Mouse (Mus musculus) embryo, embryonic 10.5 days (tissue): ENCODE results near the gene Srgap1.

Experiments
- DNase-seq: peaks from one replicate; pipeline ENCODE4 v3.0.0-alpha.2; 2015; ENCODE audit warnings: low spot score

Gene Srgap1

DNA sequence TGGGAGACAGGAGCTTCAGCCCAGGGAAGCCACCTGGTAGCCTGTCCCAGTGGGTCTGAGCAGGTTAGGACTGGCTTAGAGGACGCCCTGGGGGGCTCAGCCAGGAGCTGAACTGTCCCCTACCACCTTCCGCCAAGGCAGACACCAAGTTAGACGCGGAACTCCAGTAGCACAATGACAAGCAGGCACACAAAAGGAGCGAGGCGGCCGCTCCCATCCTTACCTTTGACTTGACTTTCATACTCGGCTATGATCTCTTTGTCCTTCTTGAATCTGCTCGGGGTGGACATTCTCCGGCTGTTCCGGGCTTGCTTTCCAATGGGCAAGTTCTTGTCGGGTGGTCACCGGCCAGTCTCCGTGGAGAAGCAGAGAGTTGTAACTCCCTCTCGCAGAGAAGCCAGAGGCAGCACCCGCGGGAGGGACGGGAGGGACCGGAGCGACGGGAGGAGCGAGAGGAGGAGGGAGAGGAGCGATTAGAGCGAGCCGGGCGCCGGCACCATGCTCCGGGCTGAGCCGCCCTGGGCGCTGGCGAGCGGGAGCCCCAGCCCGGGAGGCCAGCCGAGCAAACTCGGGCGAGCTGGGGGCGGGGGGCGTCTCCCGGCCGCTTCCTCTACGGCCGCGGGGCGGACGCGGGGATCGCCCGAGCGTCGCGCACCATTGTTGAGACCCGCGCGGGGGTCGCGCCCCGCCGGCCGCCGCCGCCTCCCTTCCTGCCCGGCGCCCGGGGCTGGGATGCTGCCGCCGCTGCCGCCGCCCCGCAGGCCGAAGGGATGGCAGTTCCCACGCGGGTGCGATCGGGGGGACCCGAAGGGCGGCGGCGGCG, at the start of gene Srgap1:
Gene Srgap1 (minus strand): TSS at position 412 of the 823 bp plus-strand sequence.
- peak; percentile 74 for DNase-seq

DNA sequence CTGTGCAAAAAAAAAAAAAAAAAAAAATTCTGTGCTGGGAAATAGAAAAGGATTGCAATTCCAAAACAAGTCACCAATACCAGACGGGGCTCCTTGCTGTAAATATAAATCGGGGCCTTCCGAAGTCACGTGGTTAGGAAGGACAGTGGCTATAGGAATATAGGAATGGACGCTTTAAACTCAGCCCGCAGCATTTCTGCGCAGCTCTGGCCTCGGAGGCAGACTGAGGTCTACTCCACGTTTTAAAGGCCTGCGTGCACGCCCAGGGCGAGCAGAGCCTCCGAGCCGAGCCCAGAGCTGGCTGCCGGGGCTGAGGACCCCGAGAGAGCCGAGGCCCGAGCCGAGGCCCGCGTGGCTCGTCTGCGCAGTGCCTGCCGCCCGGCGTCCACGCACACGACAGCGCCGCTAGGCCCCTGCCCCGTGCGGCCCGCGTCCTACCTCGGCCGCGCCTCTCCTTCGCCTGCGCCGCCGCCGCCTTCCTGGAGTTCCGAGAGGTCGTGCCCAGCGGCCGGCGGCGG, 49.4 kb upstream of the Srgap1 start:
- peak; percentile 66 for DNase-seq

GRCm38 (mm10) chr10:122090472-122090871, 43.4 kb upstream of the Srgap1 start:
- no peak for DNase-seq

DNA sequence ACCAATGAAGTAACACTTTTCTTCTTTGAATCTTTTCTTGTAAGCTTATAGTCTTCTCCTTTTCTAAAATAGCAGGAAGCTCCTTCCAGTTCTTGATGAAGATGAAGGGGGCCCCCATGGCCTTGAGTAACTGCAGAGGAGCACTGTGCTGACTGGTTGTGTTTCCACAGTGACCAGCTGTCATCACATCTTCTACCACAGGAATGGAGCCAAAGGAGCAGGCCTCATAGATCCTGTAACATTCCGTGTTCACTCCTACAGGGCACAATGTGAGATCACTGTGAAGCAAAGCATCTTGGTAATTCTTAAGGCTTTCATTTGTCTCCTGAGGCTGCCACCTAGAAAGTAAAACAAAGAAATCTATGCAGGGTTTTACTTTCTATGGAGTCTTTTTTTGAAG, 34.2 kb upstream of the Srgap1 start:
- no peak for DNase-seq

- no peak for DNase-seq
Measured at GRCm38 (mm10) chr10:122069153-122069552, 22.0 kb upstream of the Srgap1 start.

DNA sequence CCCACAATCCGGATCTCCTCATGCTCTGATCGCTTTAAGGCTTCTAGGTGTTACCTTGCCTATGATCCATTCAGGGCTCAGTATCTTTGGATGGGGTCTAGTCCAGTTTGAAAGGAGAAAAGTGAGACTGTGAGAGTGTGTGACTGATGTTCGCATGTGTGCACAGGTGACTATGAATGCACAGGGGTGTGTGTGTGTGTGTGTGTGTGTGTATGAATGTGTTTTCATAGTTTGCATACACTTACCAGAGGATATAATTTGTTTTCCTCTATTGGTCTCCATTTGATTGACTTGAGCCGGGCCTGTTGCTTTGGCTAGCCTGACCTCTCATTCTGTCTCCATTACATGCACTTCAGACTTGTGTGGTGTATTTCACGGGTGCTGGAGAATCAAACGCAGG, 8.7 kb upstream of the Srgap1 start:
- no peak for DNase-seq

DNA sequence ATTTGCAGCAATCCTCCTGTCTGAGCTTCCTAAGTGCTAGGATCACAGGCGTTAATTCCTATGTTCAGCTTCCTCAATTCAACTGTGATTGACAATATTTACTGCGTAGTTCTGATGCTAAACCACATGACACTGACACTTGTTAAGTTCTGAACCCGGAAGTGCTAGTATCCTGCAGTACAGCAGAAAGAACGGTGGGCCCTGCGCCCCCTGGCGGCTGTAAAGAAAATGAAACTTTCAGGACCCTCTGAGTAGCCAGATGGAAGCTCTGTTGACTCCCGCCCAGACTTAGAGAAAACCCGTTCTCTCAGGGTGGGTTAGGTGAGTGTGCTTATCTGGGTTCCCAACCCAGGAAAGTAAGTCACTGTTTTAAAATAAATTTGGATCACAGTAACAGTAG, 7.4 kb upstream of the Srgap1 start:
- DNase-seq: peak; percentile 80

DNA sequence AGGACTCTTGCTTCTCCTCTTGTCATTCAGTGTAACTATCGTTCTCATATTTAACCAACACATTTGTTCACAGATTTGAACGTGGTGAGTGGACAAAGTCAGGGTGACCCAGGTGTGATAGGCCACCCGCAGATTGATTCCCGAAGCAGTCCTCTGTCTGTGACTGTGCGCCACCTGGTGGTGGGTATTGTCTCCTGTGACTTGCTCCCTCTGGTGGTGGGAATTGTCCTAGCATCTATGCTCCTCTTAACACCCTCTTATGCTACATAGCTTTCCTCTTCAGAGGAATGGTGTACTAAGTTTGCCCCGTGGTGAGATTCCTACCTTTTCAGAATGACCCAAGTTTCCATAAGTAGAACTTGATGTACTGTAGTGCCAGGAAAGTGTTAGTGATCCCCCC, 4.7 kb upstream of the Srgap1 start:
- peak; percentile 90 for DNase-seq

DNA sequence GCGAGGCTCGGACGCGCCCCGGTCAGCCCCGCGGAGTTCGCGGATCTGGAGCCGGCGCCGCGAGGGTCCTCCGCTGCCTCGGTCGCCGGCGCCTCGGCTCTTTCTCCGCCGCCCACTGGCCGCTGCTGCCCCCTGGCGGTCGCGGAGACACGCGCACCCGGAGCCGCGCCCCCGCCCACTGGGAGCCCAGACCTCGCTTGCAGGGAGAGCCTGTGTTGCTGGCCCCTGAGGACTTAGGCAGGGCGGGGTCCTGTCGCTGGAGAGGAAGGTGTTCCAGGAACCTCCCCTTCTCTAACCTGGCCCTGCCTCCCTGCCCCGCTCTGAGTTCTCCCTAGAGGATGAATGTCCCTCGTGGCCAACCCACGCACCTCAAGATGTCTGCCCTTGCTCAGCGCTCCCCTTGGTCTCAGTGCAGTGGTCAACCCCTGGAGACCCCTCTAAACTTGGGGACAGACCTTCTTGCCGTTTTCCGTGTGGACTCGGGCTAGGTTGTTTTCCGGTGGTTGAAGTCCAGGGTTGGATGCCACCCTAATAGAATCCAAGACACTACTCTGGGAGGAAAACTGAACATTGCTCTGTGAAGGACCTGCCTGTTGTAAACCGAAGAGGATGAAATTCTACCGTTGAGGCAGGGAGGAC, 731 bp upstream of the Srgap1 start:
- DNase-seq: peak; percentile 86

DNA sequence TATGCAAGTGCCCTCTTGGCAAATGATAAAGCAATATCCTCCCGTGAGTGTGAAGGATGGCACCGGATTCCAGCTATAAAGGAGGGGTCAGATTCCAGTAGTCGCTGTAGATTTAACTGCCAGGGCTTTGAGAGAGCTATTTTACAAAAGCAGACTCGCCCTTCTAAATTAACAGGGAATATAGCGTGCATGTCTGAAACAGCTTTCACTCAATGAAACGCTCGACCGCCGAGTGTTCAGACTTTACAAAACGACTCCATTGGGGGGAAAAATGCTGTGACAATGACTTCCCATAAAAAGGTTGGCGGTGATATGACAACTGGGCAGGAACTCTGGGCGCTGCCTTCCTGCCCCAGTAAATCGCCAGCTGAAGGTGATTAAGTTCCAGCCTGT, 608 bp downstream of the Srgap1 start:
- DNase-seq: no peak

DNA sequence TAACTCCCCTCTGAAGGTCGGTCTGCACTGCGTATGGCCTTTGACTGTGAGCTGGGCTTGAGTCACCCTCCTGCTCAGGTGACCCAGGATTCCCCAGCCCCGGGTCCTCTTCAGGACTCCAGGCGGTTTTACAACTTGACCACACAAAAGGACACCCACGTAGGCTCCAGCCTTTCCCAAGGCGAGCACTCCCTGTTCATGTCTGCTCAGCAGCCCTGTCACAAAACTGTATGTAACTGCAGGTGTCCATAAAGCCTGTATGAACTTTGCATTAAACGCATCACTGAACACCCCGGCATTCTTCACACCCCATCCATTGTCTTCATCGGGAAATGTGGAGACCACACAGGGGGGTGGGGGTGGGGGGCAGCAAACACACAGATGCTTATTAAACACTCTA, 1.2 kb downstream of the Srgap1 start:
- peak; percentile 33 for DNase-seq

DNA sequence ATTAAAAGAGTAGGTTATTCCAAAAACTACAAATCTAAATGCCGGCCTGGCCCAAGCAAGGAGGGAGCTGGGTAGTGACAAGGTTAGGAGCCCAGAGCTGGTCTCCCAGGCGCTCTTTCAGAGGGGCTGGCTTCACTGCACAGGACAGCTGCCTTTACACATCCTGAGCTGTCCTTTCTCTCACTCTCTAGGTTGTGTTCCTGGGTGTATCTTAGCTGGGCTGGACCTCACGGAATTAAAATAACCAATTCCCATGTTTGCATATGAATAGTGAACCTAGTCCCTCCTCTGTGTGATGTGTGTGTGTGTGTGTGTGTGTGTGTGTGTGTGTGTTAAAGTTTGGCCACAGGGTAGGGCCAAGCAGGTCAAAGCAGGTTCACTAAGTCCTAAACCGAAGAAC, 2.2 kb downstream of the Srgap1 start:
- no peak for DNase-seq

DNA sequence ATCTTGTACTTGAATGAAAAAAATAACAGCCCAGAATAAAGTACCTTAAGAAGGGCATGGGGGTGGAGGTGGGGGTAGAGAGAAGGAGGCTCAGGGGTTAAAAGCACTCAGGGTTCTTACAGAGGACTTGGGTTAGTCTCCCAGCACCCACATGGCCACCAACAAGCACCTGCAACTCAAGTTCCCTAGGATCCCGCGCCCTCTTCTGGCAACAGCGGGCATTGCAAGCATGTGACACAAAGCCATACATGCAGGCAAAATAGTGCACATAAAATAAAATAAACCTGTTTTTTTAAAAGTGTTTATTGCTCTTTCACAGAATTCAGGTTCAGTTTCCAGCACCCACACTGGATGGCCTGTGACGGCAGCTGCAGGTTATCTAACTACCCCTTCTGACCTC, 6.7 kb downstream of the Srgap1 start:
- no peak for DNase-seq

GRCm38 (mm10) chr10:122039566-122039965, 7.5 kb downstream of the Srgap1 start:
- DNase-seq: no peak

GRCm38 (mm10) chr10:122038554-122038953, 8.6 kb downstream of the Srgap1 start:
- peak; percentile 22 for DNase-seq

DNA sequence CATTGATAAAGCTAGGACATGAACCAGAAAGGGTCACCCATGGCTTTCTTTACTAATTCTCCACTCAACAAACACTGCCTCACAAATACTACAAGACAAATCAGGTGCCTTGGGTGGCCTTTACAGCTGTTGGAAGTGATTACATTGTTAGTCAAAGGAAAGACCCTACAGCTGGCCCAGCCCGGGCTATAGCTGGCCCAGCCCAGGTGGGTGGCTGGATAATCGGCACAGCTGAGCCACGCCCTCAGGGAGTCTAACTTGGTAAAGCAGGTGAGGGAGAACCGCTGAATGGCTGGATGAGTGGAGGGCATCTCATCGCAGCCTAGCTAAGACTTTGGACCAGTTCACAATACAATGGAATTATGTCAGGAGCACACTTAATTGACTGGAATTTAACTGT, 13.8 kb downstream of the Srgap1 start:
- DNase-seq: no peak

GRCm38 (mm10) chr10:122030420-122030819, 16.7 kb downstream of the Srgap1 start:
- DNase-seq: no peak

- no peak for DNase-seq
Measured at GRCm38 (mm10) chr10:122029738-122030137, 17.4 kb downstream of the Srgap1 start.

DNA sequence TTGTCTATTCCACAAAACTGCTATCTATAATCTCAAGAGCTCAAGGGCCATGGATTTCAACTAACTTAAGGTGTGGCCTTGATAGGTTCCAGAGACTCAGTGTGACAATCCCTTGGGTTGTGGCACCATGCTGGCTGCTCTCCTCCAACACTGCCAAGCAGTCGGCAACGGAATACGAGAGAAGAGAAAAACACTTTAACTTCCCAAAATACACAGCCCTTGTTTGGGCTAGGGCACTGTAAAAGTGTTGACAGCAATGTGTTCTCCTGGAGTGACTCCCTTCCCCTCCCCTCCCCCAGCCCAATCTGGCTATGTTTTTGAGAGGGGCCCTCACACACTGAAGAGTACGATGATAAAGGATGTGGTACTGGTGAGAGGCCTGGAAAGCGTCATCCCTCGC, 21.9 kb downstream of the Srgap1 start:
- DNase-seq: no peak

GRCm38 (mm10) chr10:122020906-122021305, 26.2 kb downstream of the Srgap1 start:
- DNase-seq: no peak

DNA sequence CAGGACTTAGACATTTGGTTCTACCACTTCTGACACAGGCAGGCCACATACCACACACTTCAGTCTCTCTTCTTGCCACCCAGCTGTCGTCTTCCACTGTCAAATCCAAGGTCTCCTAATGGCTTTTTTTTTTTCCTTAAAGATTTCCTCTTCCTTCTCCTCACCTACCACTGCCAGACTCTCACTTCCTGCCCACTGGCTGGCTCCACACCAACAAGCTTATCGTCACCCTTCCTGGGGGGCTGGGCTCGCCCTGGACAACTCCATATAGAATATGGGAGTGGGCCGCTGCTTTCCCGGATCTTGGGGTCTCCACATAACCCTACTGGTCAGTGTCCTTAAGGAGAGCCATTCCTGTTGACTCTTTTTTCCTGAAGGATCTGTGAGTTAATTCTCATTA, 26.9 kb downstream of the Srgap1 start:
- DNase-seq: no peak

- DNase-seq: peak; percentile 34
Measured at GRCm38 (mm10) chr10:122018594-122019048, 28.5 kb downstream of the Srgap1 start.

DNA sequence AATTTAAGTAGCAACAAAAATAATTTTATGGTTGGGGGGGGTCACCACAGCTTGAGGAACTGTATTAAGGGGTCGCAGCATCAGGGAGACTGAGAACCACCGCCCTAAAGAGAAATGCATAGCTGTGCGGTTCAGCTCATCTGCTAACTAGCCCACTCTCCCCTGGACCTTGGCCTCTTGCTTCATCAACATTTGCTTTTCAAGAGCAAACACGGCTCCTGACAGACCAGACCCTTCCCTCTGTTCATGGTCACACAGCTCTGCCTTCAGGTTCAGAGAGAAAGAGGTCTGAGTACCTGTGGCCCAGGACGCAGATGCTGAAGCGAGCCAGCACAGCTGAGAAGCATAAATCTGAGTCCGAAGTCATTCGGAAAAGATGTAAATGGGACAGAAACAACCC, 29.4 kb downstream of the Srgap1 start:
- DNase-seq: no peak
